Mouse (Mus musculus): ENCODE results near the gene Flot1. TPM values are rescaled to one million over a fixed set of nuclear protein-coding genes. Genes with fewer than 3 reads are reported as not detected.

Flot1 gene
- polyA plus RNA-seq, 1 experiment from 2014 or later, result 111 TPM

DNA sequence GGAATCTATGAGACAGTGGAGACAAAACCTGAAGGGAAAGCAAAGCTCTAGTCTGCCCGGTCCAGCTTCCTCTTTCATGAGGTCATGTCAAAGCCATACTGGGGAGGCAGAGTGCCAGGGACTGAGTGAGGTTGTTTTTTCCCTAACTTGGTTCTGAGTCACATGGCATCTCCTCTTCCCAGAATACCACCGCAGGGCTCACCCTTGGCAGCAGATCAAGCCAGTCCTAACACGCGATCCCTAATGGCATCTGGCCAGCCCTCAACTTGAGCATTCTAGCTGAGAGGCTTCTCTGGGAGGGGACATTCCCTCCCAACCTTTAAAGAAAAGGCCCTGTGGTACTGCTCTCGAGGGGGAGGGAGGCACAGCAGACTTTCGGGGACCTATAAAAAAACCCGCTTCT, 9.8 kb upstream of the Flot1 start:
- Histone ChIP-seq H3K36me3 (no peaks in the 10 kb centered on the region), H3K4me3 (no peak overlapping the region), H3K27ac (replicated peaks) (peak overlapping the region; percentile 51; the same call in 1 of the 2 replicates), H3K27me3 (no peaks in the 10 kb centered on the region), H3K9me3 (no peaks in the 10 kb centered on the region), H3K4me1 (replicated peaks) (peaks cover 6% of the 10 kb centered on the region; the same call in 1 of the 2 replicates), H3K9ac (no peak overlapping the region), H3K4me2 (no peak overlapping the region)
- peak; percentile 68 for ATAC-seq (ENCODE audit: low FRiP score, low read depth)
- whole genome bisulfite sequencing, result 53% methylated on average over 7 of the region's 7 CpGs

- Histone ChIP-seq H3K4me3 (no peak overlapping the region), H3K27ac (replicated peaks) (0 out of 2 replicates have a peak overlapping the region, but pooled peaks have one; percentile 42), H3K4me2 (no peak overlapping the region), H3K9ac (no peak overlapping the region), H3K9me3 (no peaks in the 10 kb centered on the region), H3K4me1 (replicated peaks) (peaks cover 6% of the 10 kb centered on the region; the same call in 1 of the 2 replicates), H3K27me3 (no peaks in the 10 kb centered on the region), H3K36me3 (no peaks in the 10 kb centered on the region)
- WGBS, result 85% methylated on average over 7 of the region's 7 CpGs
- no peak; the same call in 1 of the 2 replicates for ATAC-seq (ENCODE audit: low FRiP score, low read depth)
Observed at GRCm38 (mm10) chr17:35813653-35814052, 9.4 kb upstream of the Flot1 start.

- no peak overlapping the region for H3K4me3 ChIP-seq
- no peaks in the 10 kb centered on the region for H3K36me3 ChIP-seq
- no peak overlapping the region for H3K27ac ChIP-seq (replicated peaks)
- 59% methylated on average over 6 of the region's 6 CpGs for WGBS
- H3K4me2 ChIP-seq, result no peak overlapping the region
- ATAC-seq (ENCODE audit: low FRiP score, low read depth), result no peak
- peaks cover 6% of the 10 kb centered on the region; the same call in 1 of the 2 replicates for H3K4me1 ChIP-seq (replicated peaks)
- H3K9me3 ChIP-seq, result no peaks in the 10 kb centered on the region
- H3K27me3 ChIP-seq, result peaks cover 5% of the 10 kb centered on the region
- H3K9ac ChIP-seq, result no peak overlapping the region
Observed at GRCm38 (mm10) chr17:35814678-35815077, 8.4 kb upstream of the Flot1 start.

DNA sequence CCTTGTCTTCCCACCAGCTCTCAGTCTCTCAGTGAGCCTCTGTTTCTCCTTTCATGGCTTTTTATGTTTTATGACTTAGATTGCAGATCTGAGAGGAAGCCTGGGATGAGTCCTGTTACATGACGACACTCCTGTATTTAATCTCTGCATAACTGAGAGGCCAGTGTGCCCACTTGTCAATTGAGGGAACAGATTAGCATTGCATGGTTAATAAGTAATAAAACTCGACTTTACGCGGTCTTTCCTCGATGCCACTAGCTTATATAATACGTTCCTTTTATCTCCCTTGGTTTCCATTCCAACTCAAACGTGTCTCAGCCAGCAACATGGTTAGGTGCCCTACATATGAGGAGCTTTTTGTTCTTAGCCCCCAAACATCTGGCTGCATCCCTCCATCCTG, 7.2 kb upstream of the Flot1 start:
- no peak overlapping the region for H3K4me3 ChIP-seq
- WGBS, result 59% methylated on average over 7 of the region's 7 CpGs
- H3K27ac ChIP-seq (replicated peaks), result no peak overlapping the region
- H3K4me1 ChIP-seq (replicated peaks), result peaks cover 6% of the 10 kb centered on the region; the same call in 1 of the 2 replicates
- H3K4me2 ChIP-seq, result no peak overlapping the region
- no peaks in the 10 kb centered on the region for H3K36me3 ChIP-seq
- peaks cover 13% of the 10 kb centered on the region for H3K27me3 ChIP-seq
- H3K9ac ChIP-seq, result no peak overlapping the region
- H3K9me3 ChIP-seq, result no peaks in the 10 kb centered on the region
- ATAC-seq (ENCODE audit: low FRiP score, low read depth), result no peak

- no peaks in the 10 kb centered on the region for H3K36me3 ChIP-seq
- H3K4me1 ChIP-seq (replicated peaks), result peaks cover 15% of the 10 kb centered on the region
- no peak for ATAC-seq (ENCODE audit: low FRiP score, low read depth)
- WGBS, result 42% methylated on average over 12 of the region's 14 CpGs
- H3K9me3 ChIP-seq, result no peaks in the 10 kb centered on the region
- no peak overlapping the region for H3K4me2 ChIP-seq
- no peak overlapping the region for H3K27ac ChIP-seq (replicated peaks)
- H3K4me3 ChIP-seq, result no peak overlapping the region
- no peak overlapping the region for H3K9ac ChIP-seq
- H3K27me3 ChIP-seq, result peaks cover 13% of the 10 kb centered on the region
Observed at GRCm38 (mm10) chr17:35816686-35817085, 6.3 kb upstream of the Flot1 start.

- H3K36me3 ChIP-seq, result no peaks in the 10 kb centered on the region
- no peak overlapping the region for H3K4me2 ChIP-seq
- H3K4me1 ChIP-seq (replicated peaks), result peaks cover 20% of the 10 kb centered on the region
- peaks cover 13% of the 10 kb centered on the region for H3K27me3 ChIP-seq
- ATAC-seq (ENCODE audit: low FRiP score, low read depth), result no peak
- 58% methylated on average over 10 of the region's 10 CpGs for WGBS
- no peaks in the 10 kb centered on the region for H3K9me3 ChIP-seq
- H3K27ac ChIP-seq (replicated peaks), result no peak overlapping the region
- H3K9ac ChIP-seq, result no peak overlapping the region
- H3K4me3 ChIP-seq, result no peak overlapping the region
Observed at GRCm38 (mm10) chr17:35817226-35817625, 5.8 kb upstream of the Flot1 start.

DNA sequence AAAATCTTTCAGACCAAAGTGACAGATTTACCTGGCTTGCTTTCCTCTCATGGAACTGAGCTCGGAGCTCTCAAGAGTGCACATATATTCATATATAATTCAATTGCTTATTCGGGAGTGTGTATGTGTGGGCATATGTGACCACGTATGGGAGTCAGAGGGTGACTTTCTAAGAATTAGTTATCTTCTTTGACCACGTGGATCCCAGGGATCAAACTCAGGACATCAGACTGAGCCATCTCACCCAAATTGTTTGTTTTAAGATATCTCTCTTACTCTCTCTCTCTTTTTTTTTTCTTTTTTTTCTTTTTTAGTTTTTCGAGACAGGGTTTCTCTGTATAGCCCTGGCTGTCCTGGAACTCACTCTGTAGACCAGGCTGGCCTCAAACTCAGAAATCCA, 2.9 kb upstream of the Flot1 start:
- Histone ChIP-seq H3K4me3 (no peak overlapping the region), H3K9ac (no peak overlapping the region), H3K4me1 (replicated peaks) (peaks cover 33% of the 10 kb centered on the region), H3K27ac (replicated peaks) (no peak overlapping the region), H3K36me3 (0 out of 2 replicates have a peak, but pooled peaks cover 1% of the 10 kb centered on the region), H3K9me3 (no peaks in the 10 kb centered on the region), H3K4me2 (no peak overlapping the region), H3K27me3 (peaks cover 13% of the 10 kb centered on the region)
- ATAC-seq (ENCODE audit: low FRiP score, low read depth), result no peak
- 85% methylated on average over 5 of the region's 5 CpGs for WGBS

DNA sequence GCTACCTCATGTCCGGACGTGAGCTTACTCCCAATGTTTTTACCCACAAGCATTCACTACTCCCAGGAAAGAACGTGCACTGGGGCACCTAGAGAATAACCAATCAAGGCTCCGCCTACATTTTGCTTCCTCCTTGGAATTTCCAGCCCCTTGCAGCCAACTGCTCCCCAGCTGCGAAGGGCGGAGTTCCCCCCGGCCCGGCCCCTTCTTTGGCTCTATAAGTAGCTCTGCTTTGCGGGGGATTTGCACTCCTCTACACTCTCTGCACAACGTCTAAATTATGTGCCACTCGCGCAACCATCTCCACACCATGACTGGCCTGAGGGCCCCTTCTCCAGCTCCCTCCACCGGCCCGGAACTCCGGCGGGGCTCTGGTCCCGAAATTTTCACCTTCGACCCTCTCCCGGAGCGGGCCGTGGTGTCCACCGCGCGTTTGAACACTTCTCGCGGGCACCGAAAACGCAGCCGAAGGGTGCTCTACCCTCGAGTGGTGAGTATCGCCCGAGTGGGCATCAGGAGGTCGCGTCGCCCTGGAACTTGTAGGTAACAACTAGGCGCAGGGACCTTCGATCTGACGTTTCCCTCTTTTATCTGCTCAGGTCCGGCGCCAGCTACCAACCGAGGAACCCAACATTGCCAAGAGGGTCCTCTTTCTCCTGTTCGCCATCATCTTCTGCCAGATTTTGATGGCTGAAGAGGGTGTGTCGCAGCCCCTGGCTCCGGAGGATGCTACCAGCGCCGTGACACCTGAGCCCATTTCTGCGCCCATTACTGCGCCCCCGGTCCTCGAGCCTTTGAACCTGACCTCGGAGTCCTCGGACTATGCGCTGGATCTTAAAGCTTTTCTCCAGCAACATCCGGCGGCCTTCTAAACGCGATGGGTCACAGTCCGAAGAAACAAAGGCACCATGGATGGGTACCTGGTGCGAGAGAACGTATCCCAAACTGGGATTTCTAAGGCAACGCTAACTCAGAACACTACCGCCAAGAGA, 1.3 kb upstream of the Flot1 start, which contains the start of gene Ier3:
Gene Ier3, plus strand, starts transcription at position 246 of the 992 bp plus-strand sequence.
- peak within 1 kb of the TSS; percentile 88 for H3K27ac ChIP-seq (replicated peaks)
- peak within 1 kb of the TSS; percentile 95 for H3K4me2 ChIP-seq
- no peaks in the 10 kb centered on the region for H3K9me3 ChIP-seq
- peaks cover 15% of the 10 kb centered on the region; the same call in 1 of the 2 replicates for H3K36me3 ChIP-seq
- H3K4me3 ChIP-seq, result peak within 1 kb of the TSS; percentile 81
- H3K4me1 ChIP-seq (replicated peaks), result peaks cover 33% of the 10 kb centered on the region
- peak within 1 kb of the TSS; percentile 67 for H3K9ac ChIP-seq
- H3K27me3 ChIP-seq, result peaks cover 13% of the 10 kb centered on the region
- ATAC-seq (ENCODE audit: low FRiP score, low read depth), result peak; percentile 35; the same call in 1 of the 2 replicates
- WGBS, result under 1% methylated on average over 62 of the region's 62 CpGs

DNA sequence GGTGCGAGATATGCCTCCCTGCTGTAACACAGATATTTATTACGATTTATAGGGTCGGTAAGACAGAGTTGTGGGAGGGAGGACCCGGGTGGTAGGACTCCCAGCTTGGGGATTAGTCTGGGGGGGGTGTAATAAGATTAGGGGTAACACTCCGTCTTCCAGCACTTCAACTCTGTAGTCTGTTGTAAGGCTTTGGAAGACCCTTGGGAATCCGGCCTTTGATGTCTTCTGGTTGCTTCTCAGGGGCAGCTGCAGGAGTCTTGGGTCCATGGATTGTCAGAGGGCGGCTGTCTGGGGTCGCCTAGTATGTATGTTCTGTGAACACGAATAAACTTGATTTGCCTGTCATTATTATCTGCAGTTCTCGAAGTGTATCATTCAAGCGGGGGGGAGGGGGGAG, 466 bp upstream of the Flot1 start:
- Histone ChIP-seq H3K27ac (replicated peaks) (peak overlapping the region; percentile 88), H3K4me2 (peak overlapping the region; percentile 95), H3K4me1 (replicated peaks) (peaks cover 33% of the 10 kb centered on the region), H3K27me3 (peaks cover 13% of the 10 kb centered on the region), H3K36me3 (peaks cover 22% of the 10 kb centered on the region), H3K9me3 (no peaks in the 10 kb centered on the region), H3K4me3 (peak overlapping the region; percentile 81), H3K9ac (peak overlapping the region; percentile 67)
- ATAC-seq (ENCODE audit: low FRiP score, low read depth), result peak; percentile 37; the same call in 1 of the 2 replicates
- 3% methylated on average over 11 of the region's 11 CpGs for WGBS

GRCm38 (mm10) chr17:35824402-35824801, 1.4 kb downstream of the Flot1 start:
- no peak overlapping the region for H3K27ac ChIP-seq (replicated peaks)
- ATAC-seq (ENCODE audit: low FRiP score, low read depth), result no peak
- H3K27me3 ChIP-seq, result peaks cover 11% of the 10 kb centered on the region
- H3K9ac ChIP-seq, result no peak overlapping the region
- H3K36me3 ChIP-seq, result peaks cover 33% of the 10 kb centered on the region
- WGBS, result 72% methylated on average over 7 of the region's 7 CpGs
- peak overlapping the region; percentile 95 for H3K4me2 ChIP-seq
- H3K4me3 ChIP-seq, result peak overlapping the region; percentile 81
- no peaks in the 10 kb centered on the region for H3K9me3 ChIP-seq
- H3K4me1 ChIP-seq (replicated peaks), result peaks cover 33% of the 10 kb centered on the region

DNA sequence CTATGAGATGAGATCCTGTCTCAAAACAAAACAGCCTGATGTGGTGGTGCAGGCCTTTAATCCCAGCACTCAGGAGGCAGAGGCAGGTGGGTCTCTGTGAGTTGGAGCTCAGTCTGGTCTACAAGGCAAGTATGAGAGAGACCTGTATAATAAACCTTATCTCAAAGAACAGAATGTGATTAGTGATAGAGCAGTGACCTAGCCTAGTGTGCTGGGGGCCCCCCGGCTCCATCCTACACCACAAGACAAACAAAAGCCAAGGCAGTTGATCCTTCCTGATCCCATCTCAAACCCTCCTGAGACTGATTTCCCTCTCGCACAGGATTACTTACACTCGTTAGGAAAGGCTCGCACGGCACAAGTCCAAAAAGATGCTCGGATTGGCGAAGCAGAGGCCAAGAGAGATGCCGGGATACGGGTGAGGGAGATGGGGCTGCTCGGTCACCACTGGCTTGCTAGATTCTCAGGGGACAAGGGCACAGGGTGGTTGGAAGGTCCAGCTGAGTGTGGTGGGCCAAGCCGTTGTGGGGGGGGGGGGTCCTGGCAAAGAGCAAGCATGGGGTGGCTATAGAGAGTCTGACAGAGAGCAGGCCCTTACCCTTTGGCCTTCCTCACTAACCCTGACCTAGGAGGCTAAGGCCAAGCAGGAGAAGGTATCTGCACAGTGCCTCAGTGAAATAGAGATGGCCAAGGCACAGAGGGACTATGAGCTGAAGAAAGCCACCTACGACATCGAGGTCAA, 2.2 kb downstream of the Flot1 start:
- no peak overlapping the region for H3K4me2 ChIP-seq
- H3K4me1 ChIP-seq (replicated peaks), result peaks cover 40% of the 10 kb centered on the region

More for the DNA sequence above, 2.2 kb downstream of the Flot1 start:
- no peak for ATAC-seq (ENCODE audit: low FRiP score, low read depth)
- WGBS, result 94% methylated on average over 13 of the region's 13 CpGs
- H3K36me3 ChIP-seq, result peaks cover 33% of the 10 kb centered on the region
- H3K27me3 ChIP-seq, result 0 out of 2 replicates have a peak, but pooled peaks cover 5% of the 10 kb centered on the region
- no peak overlapping the region for H3K9ac ChIP-seq
- no peak overlapping the region for H3K4me3 ChIP-seq
- no peaks in the 10 kb centered on the region for H3K9me3 ChIP-seq
- H3K27ac ChIP-seq (replicated peaks), result no peak overlapping the region

All from hindbrain, embryonic 15.5 days (tissue).